In genomic region chr15:96969792-96970191, GRCm38 (mm10) we compare ENCODE assay signal across 15 mouse cellular contexts.
DNase-seq lines count a peak whose midpoint lies in the region; ATAC-seq and TF ChIP-seq lines count a peak whose summit lies in the region.
"Had no signal": no experiment of that assay in that cellular context is flagged by ENCODE, and none has a peak within 500 bp of the region (broad histone marks: within the 10 kb centered on the region; RNA-seq: fewer than 3 reads in every experiment).

No protein-coding gene starts in this region.

- H3K36me3 ChIP-seq in embryonic facial prominence, embryonic 13.5 days = no peaks in the 10 kb centered on the region
- H3K36me3 ChIP-seq in embryonic facial prominence, embryonic 10.5 days (replicated peaks) = no peaks in the 10 kb centered on the region
- H3K36me3 ChIP-seq in kidney, adult 2 months (ENCODE audit: control insufficient read depth, insufficient read depth, low read length) = no peaks in the 10 kb centered on the region
- no peaks in the 10 kb centered on the region for H3K36me3 ChIP-seq in kidney, embryonic 14.5 days (ENCODE audit: control insufficient read depth, insufficient read depth, low read length)
- H3K36me3 ChIP-seq: hindbrain, embryonic 10.5 days; liver, embryonic 13.5 days; neural tube, embryonic 13.5 days had no signal

- no peak for TF ChIP-seq POLR2A in kidney, adult 2 months (IDR thresholded peaks at IDR 0.05; ENCODE audit: low read depth, low read length)

- H3K4me2 ChIP-seq in embryonic facial prominence, embryonic 13.5 days = no peak overlapping the region
- H3K4me2 ChIP-seq in kidney, embryonic 14.5 days (replicated peaks; ENCODE audit: low read depth, low read length) = no peak overlapping the region
- H3K4me2 ChIP-seq: liver, embryonic 13.5 days; neural tube, embryonic 13.5 days had no signal

- no peak overlapping the region for H3K9ac ChIP-seq in embryonic facial prominence, embryonic 13.5 days
- H3K9ac ChIP-seq in kidney, embryonic 14.5 days (ENCODE audit: low read depth, low read length) = no peak overlapping the region
- H3K9ac ChIP-seq: liver, embryonic 13.5 days; neural tube, embryonic 13.5 days had no signal

- no peak overlapping the region for H3K4me3 ChIP-seq in embryonic facial prominence, embryonic 13.5 days
- no peak overlapping the region for H3K4me3 ChIP-seq in embryonic facial prominence, embryonic 10.5 days
- no peak overlapping the region for H3K4me3 ChIP-seq in kidney, adult 2 months (ENCODE audit: insufficient read depth, low read depth, low read length)
- no peak overlapping the region for H3K4me3 ChIP-seq in kidney, embryonic 14.5 days (ENCODE audit: low read length)
- H3K4me3 ChIP-seq: hindbrain, embryonic 10.5 days; liver, embryonic 13.5 days; neural tube, embryonic 13.5 days had no signal

- 0 out of 2 replicates have a peak, but pooled peaks have one; percentile 3 for TF ChIP-seq CTCF in kidney, adult 2 months (conservative IDR thresholded peaks at IDR 0.05; ENCODE audit: insufficient read depth, insufficient read length, low read depth, low read length)

- DNase-seq in embryonic facial prominence, embryonic 10.5 days (ENCODE audit: low spot score) = no peak
- no peak for DNase-seq in kidney, adult 2 months
- no peak for DNase-seq in kidney, postnatal 36 days
- DNase-seq in A20 (ENCODE audit: low read depth, low spot score) = peak; percentile 25
- DNase-seq in testis, postnatal 14 days (ENCODE audit: low spot score) = no peak
- DNase-seq: cerebellum, adult 11-12 months; kidney, adult 18-20 months; liver, embryonic 13.5 days; retina, postnatal 1 day had no signal

- ATAC-seq in embryonic facial prominence, embryonic 13.5 days (ENCODE audit: insufficient number of reproducible peaks, insufficient read depth, low FRiP score, low TSS enrichment, low read depth) = no peak
- 0 out of 2 replicates have a peak, but pooled peaks have one; percentile 25 for ATAC-seq in common myeloid progenitor, adult 5-6 weeks (replicated peaks; ENCODE audit: low read depth, poor library complexity, severe bottlenecking)
- ATAC-seq in kidney, embryonic 14.5 days (ENCODE audit: low FRiP score, low TSS enrichment) = no peak
- ATAC-seq: midbrain, embryonic 16.5 days had no signal

- H3K27ac ChIP-seq in embryonic facial prominence, embryonic 13.5 days = 0 out of 2 replicates have a peak overlapping the region, but pooled peaks have one; percentile 7
- H3K27ac ChIP-seq in embryonic facial prominence, embryonic 10.5 days (replicated peaks) = no peak overlapping the region
- H3K27ac ChIP-seq in kidney, adult 2 months (ENCODE audit: insufficient read depth, low read depth, low read length) = no peak overlapping the region
- no peak overlapping the region for H3K27ac ChIP-seq in kidney, embryonic 14.5 days (ENCODE audit: low read depth, low read length)
- H3K27ac ChIP-seq: hindbrain, embryonic 10.5 days; liver, embryonic 13.5 days; neural tube, embryonic 13.5 days had no signal

- no peaks in the 10 kb centered on the region for H3K27me3 ChIP-seq in embryonic facial prominence, embryonic 13.5 days
- H3K27me3 ChIP-seq in embryonic facial prominence, embryonic 10.5 days (replicated peaks; ENCODE audit: low read depth, poor library complexity, severe bottlenecking) = no peaks in the 10 kb centered on the region
- H3K27me3 ChIP-seq in kidney, adult 2 months (replicated peaks; ENCODE audit: control insufficient read depth, insufficient read depth, low read length) = no peaks in the 10 kb centered on the region
- no peaks in the 10 kb centered on the region for H3K27me3 ChIP-seq in kidney, embryonic 14.5 days (ENCODE audit: control insufficient read depth, insufficient read depth, low read length)
- H3K27me3 ChIP-seq: liver, embryonic 13.5 days; neural tube, embryonic 13.5 days had no signal

- 64% methylated on average over 4 of the region's 4 CpGs for WGBS in embryonic facial prominence, embryonic 13.5 days
- WGBS in embryonic facial prominence, embryonic 10.5 days = 65% methylated on average over 4 of the region's 4 CpGs
- WGBS in kidney, adult 2 months = 70% methylated on average over 4 of the region's 4 CpGs
- WGBS in kidney, embryonic 14.5 days = 68% methylated on average over 4 of the region's 4 CpGs

- H3K9me3 ChIP-seq in embryonic facial prominence, embryonic 13.5 days = no peaks in the 10 kb centered on the region
- no peaks in the 10 kb centered on the region for H3K9me3 ChIP-seq in embryonic facial prominence, embryonic 10.5 days
- H3K9me3 ChIP-seq in kidney, embryonic 14.5 days (ENCODE audit: control insufficient read depth, low read length) = no peaks in the 10 kb centered on the region
- H3K9me3 ChIP-seq: hindbrain, embryonic 10.5 days; liver, embryonic 13.5 days; neural tube, embryonic 13.5 days had no signal

- peaks cover 11% of the 10 kb centered on the region for H3K4me1 ChIP-seq in embryonic facial prominence, embryonic 13.5 days
- peaks cover 12% of the 10 kb centered on the region for H3K4me1 ChIP-seq in embryonic facial prominence, embryonic 10.5 days
- H3K4me1 ChIP-seq in kidney, adult 2 months (ENCODE audit: control insufficient read depth, insufficient read depth, low read length) = no peaks in the 10 kb centered on the region
- no peaks in the 10 kb centered on the region for H3K4me1 ChIP-seq in kidney, embryonic 14.5 days (ENCODE audit: control insufficient read depth, insufficient read depth, low read length)
- H3K4me1 ChIP-seq: hindbrain, embryonic 10.5 days; liver, embryonic 13.5 days; neural tube, embryonic 13.5 days had no signal
